In genomic region chr11:102435754-102436470, GRCm38 (mm10) we compare ENCODE assay signal across 12 mouse cellular contexts. TPM values are rescaled to one million over a fixed set of nuclear protein-coding genes. Genes with fewer than 3 reads are reported as not detected.
DNase-seq lines count a peak whose midpoint lies in the region; ATAC-seq and TF ChIP-seq lines count a peak whose summit lies in the region.
"Had no signal": no experiment of that assay in that cellular context is flagged by ENCODE, and none has a peak within 500 bp of the region (broad histone marks: within the 10 kb centered on the region; RNA-seq: fewer than 3 reads in every experiment).

No protein-coding gene starts in this region.

- no peak overlapping the region for H3K27ac ChIP-seq in gastrocnemius, adult 2 months
- no peak overlapping the region for H3K27ac ChIP-seq in midbrain, embryonic 11.5 days (ENCODE audit: low read depth, low read length)
- H3K27ac ChIP-seq in midbrain, embryonic 16.5 days (ENCODE audit: low read length): no peak overlapping the region
- H3K27ac ChIP-seq in cerebellum, adult 2 months (ENCODE audit: insufficient read depth, low read length): no peak overlapping the region
- H3K27ac ChIP-seq: liver, embryonic 15.5 days; neural tube, embryonic 15.5 days had no signal

- no peak overlapping the region for H3K4me2 ChIP-seq in midbrain, embryonic 11.5 days
- no peak overlapping the region for H3K4me2 ChIP-seq in midbrain, embryonic 16.5 days (ENCODE audit: low read length)
- H3K4me2 ChIP-seq: liver, embryonic 15.5 days; neural tube, embryonic 15.5 days had no signal

- ATAC-seq in midbrain, embryonic 11.5 days (ENCODE audit: low FRiP score): no peak
- no peak for ATAC-seq in midbrain, embryonic 16.5 days
- no peak for ATAC-seq in erythroblast, adult 5-6 weeks (replicated peaks; ENCODE audit: low FRiP score, poor library complexity, severe bottlenecking)
- ATAC-seq: intestine, postnatal 0 days had no signal

- intact Hi-C loops in gastrocnemius, adult 2 months (cut with DNase I): loop anchor here (2.0 kb wide), 1 partner anchor 127 kb away; no protein-coding TSS in a partner anchor

- H3K9ac ChIP-seq in midbrain, embryonic 11.5 days (ENCODE audit: low read length): no peak overlapping the region
- no peak overlapping the region for H3K9ac ChIP-seq in midbrain, embryonic 16.5 days (ENCODE audit: low read depth, low read length)
- H3K9ac ChIP-seq: liver, embryonic 15.5 days; neural tube, embryonic 15.5 days had no signal

- no peak for TF ChIP-seq POLR2A in cerebellum, adult 2 months (IDR thresholded peaks at IDR 0.05; ENCODE audit: borderline replicate concordance, insufficient read depth, low read length)

- no peak overlapping the region for H3K4me3 ChIP-seq in gastrocnemius, adult 2 months
- H3K4me3 ChIP-seq in midbrain, embryonic 11.5 days (ENCODE audit: low read depth, low read length): no peak overlapping the region
- H3K4me3 ChIP-seq in midbrain, embryonic 16.5 days (ENCODE audit: low read depth, low read length): no peak overlapping the region
- no peak overlapping the region for H3K4me3 ChIP-seq in cerebellum, adult 2 months (replicated peaks; ENCODE audit: insufficient read depth, low read depth, low read length)
- H3K4me3 ChIP-seq: liver, embryonic 15.5 days; megakaryocyte, embryonic 14.5 days; neural tube, embryonic 15.5 days had no signal

- no peak for TF ChIP-seq CTCF in gastrocnemius, adult 2 months (IDR thresholded peaks at IDR 0.05)
- no peak for TF ChIP-seq CTCF in cerebellum, adult 2 months (IDR thresholded peaks at IDR 0.05; ENCODE audit: borderline replicate concordance, insufficient read depth, low read depth, low read length)

- H3K27me3 ChIP-seq in midbrain, embryonic 11.5 days (ENCODE audit: control insufficient read depth, insufficient read depth, low read length): peaks cover 11% of the 10 kb centered on the region
- no peaks in the 10 kb centered on the region for H3K27me3 ChIP-seq in midbrain, embryonic 16.5 days (ENCODE audit: control insufficient read depth, insufficient read depth, low read depth, low read length)
- H3K27me3 ChIP-seq in cerebellum, adult 2 months (ENCODE audit: control insufficient read depth, insufficient read depth, low read length): no peaks in the 10 kb centered on the region
- H3K27me3 ChIP-seq: neural tube, embryonic 15.5 days had no signal

- no peaks in the 10 kb centered on the region for H3K9me3 ChIP-seq in midbrain, embryonic 11.5 days (ENCODE audit: control insufficient read depth, low read length)
- H3K9me3 ChIP-seq in midbrain, embryonic 16.5 days (replicated peaks; ENCODE audit: control insufficient read depth, low read length, poor library complexity, severe bottlenecking): no peaks in the 10 kb centered on the region
- H3K9me3 ChIP-seq: liver, embryonic 15.5 days; neural tube, embryonic 15.5 days had no signal

- peak; percentile 22 for DNase-seq in gastrocnemius, postnatal 25 days
- no peak for DNase-seq in gastrocnemius, adult 2 months
- DNase-seq in midbrain, embryonic 11.5 days (ENCODE audit: low spot score, missing footprints): peak; percentile 82
- DNase-seq in cerebellum, adult 2 months: peak; percentile 48 to 57
- DNase-seq in kidney, postnatal 25 days: peak; percentile 64 to 84
- DNase-seq in left cerebral cortex, adult 8-10 months (ENCODE audit: low spot score in 2 of 2): no peak

- 96% methylated on average over 18 of the region's 18 CpGs for WGBS in midbrain, embryonic 11.5 days
- WGBS in midbrain, embryonic 16.5 days: 91% methylated on average over 18 of the region's 18 CpGs
- 69% methylated on average over 18 of the region's 18 CpGs for WGBS in cerebellum, adult 2 months

- peaks cover 14% of the 10 kb centered on the region for H3K36me3 ChIP-seq in midbrain, embryonic 11.5 days (ENCODE audit: control insufficient read depth, insufficient read depth, low read length)
- peaks cover 43% of the 10 kb centered on the region for H3K36me3 ChIP-seq in midbrain, embryonic 16.5 days (ENCODE audit: control insufficient read depth, insufficient read depth, low read length)

- H3K4me1 ChIP-seq in midbrain, embryonic 11.5 days (ENCODE audit: control insufficient read depth, insufficient read depth, low read length): peaks cover 20% of the 10 kb centered on the region
- H3K4me1 ChIP-seq in midbrain, embryonic 16.5 days (ENCODE audit: control insufficient read depth, insufficient read depth, low read length): peaks cover 21% of the 10 kb centered on the region
- peaks cover 63% of the 10 kb centered on the region for H3K4me1 ChIP-seq in cerebellum, adult 2 months (ENCODE audit: control insufficient read depth, insufficient read depth, low read length)

RNA-seq across cellular contexts. Expression of gene Grn, which starts 5.8 kb away (rescaled TPM):
- 10 to 100 TPM; 28.7 to 35.2 TPM for total RNA-seq in gastrocnemius, postnatal 25 days (2021)
- total RNA-seq in gastrocnemius, adult 2 months (2021): 10 to 100 TPM; 12.6 to 32.3 TPM
- 36.8 and 39.3 TPM in 2 replicates for polyA plus RNA-seq in midbrain, embryonic 11.5 days (2014; fragmentation: Nextera tagmentation; extraction: Ambion mirVana)
- 65.2 and 75.8 TPM in 2 replicates for polyA plus RNA-seq in midbrain, embryonic 16.5 days (2015; fragmentation: Nextera tagmentation; extraction: Ambion mirVana)
- 58.4 TPM in 2 replicates for polyA plus RNA-seq in cerebellum, adult 2 months (2012; rRNA removed)
- total RNA-seq in left cerebral cortex, adult 8-10 months (2022): 100 to 1,000 TPM in 2 of 4 experiments, 10 to 100 TPM in 2; 51.6 to 142 (median 80.2) TPM
- 85.7 and 90.1 TPM in 2 replicates for total RNA-seq in erythroblast, adult 5-6 weeks (2015; ENCODE audit: low replicate concordance)
- 26.3 and 56.1 TPM in 2 replicates for total RNA-seq in erythroblast, adult 5-6 weeks (2017; ENCODE audit: low replicate concordance)

RNA-seq across cellular contexts. Expression of gene Fam171a2, which starts 11.6 kb away (rescaled TPM):
- total RNA-seq in gastrocnemius, postnatal 25 days (2021): 1 to 10 TPM; 1.6 to 2.7 TPM
- total RNA-seq in gastrocnemius, adult 2 months (2021): 1 to 10 TPM in 1 of 2 experiments, under 1 TPM in 1; 0.66 to 1.1 TPM
- 7.2 and 10.6 TPM in 2 replicates for polyA plus RNA-seq in midbrain, embryonic 11.5 days (2014; fragmentation: Nextera tagmentation; extraction: Ambion mirVana)
- 18.1 and 20.5 TPM in 2 replicates for polyA plus RNA-seq in midbrain, embryonic 16.5 days (2015; fragmentation: Nextera tagmentation; extraction: Ambion mirVana)
- 57.8 and 60.3 TPM in 2 replicates for polyA plus RNA-seq in cerebellum, adult 2 months (2012; rRNA removed)
- 100 to 1,000 TPM in 2 of 4 experiments, 10 to 100 TPM in 2; 88.3 to 104 (median 96.8) TPM for total RNA-seq in left cerebral cortex, adult 8-10 months (2022)
- not detected in 2 replicates for total RNA-seq in erythroblast, adult 5-6 weeks (2015; ENCODE audit: low replicate concordance)
- total RNA-seq in erythroblast, adult 5-6 weeks (2017; ENCODE audit: low replicate concordance): not detected in 2 replicates

RNA-seq across cellular contexts. Expression of gene Slc25a39, which starts 28.2 kb away (rescaled TPM):
- 10 to 100 TPM; 54.4 to 76.1 TPM for total RNA-seq in gastrocnemius, postnatal 25 days (2021)
- total RNA-seq in gastrocnemius, adult 2 months (2021): 10 to 100 TPM; 51.4 to 76.4 TPM
- polyA plus RNA-seq in midbrain, embryonic 11.5 days (2014; fragmentation: Nextera tagmentation; extraction: Ambion mirVana): 167 and 193 TPM in 2 replicates
- 144 and 150 TPM in 2 replicates for polyA plus RNA-seq in midbrain, embryonic 16.5 days (2015; fragmentation: Nextera tagmentation; extraction: Ambion mirVana)
- polyA plus RNA-seq in cerebellum, adult 2 months (2012; rRNA removed): 124 and 126 TPM in 2 replicates
- 10 to 100 TPM; 64.1 to 75.4 (median 68.9) TPM for total RNA-seq in left cerebral cortex, adult 8-10 months (2022)
- 461 and 462 TPM in 2 replicates for total RNA-seq in erythroblast, adult 5-6 weeks (2015; ENCODE audit: low replicate concordance)
- total RNA-seq in erythroblast, adult 5-6 weeks (2017; ENCODE audit: low replicate concordance): 236 and 290 TPM in 2 replicates

RNA-seq across cellular contexts. Expression of gene Itga2b, which starts 34.0 kb away (rescaled TPM):
- total RNA-seq in gastrocnemius, postnatal 25 days (2021): 1 to 10 TPM; 1.4 to 1.6 TPM
- 1 to 10 TPM in 1 of 2 experiments, under 1 TPM in 1; 0.51 to 2.7 TPM for total RNA-seq in gastrocnemius, adult 2 months (2021)
- 4.5 and 5.2 TPM in 2 replicates for polyA plus RNA-seq in midbrain, embryonic 11.5 days (2014; fragmentation: Nextera tagmentation; extraction: Ambion mirVana)
- 8.3 and 11.6 TPM in 2 replicates for polyA plus RNA-seq in midbrain, embryonic 16.5 days (2015; fragmentation: Nextera tagmentation; extraction: Ambion mirVana)
- 2.8 and 4.0 TPM in 2 replicates for polyA plus RNA-seq in cerebellum, adult 2 months (2012; rRNA removed)
- total RNA-seq in left cerebral cortex, adult 8-10 months (2022): 1 to 10 TPM; 2.2 to 7.8 (median 3.2) TPM
- total RNA-seq in erythroblast, adult 5-6 weeks (2015; ENCODE audit: low replicate concordance): 23.6 and 57.1 TPM in 2 replicates
- 73.1 and 99.5 TPM in 2 replicates for total RNA-seq in erythroblast, adult 5-6 weeks (2017; ENCODE audit: low replicate concordance)

RNA-seq across cellular contexts. Expression of gene Rundc3a, which starts 42.7 kb away (rescaled TPM):
- under 1 TPM in 1 of 2 experiments, not detected in 1; 0.35 TPM for total RNA-seq in gastrocnemius, postnatal 25 days (2021)
- not detected for total RNA-seq in gastrocnemius, adult 2 months (2021)
- polyA plus RNA-seq in midbrain, embryonic 11.5 days (2014; fragmentation: Nextera tagmentation; extraction: Ambion mirVana): 42.0 and 43.0 TPM in 2 replicates
- 151 and 155 TPM in 2 replicates for polyA plus RNA-seq in midbrain, embryonic 16.5 days (2015; fragmentation: Nextera tagmentation; extraction: Ambion mirVana)
- 446 and 460 TPM in 2 replicates for polyA plus RNA-seq in cerebellum, adult 2 months (2012; rRNA removed)
- 100 to 1,000 TPM; 433 to 468 (median 439) TPM for total RNA-seq in left cerebral cortex, adult 8-10 months (2022)
- total RNA-seq in erythroblast, adult 5-6 weeks (2015; ENCODE audit: low replicate concordance): 3.1 TPM in 1 of 2 replicates, not detected in the other
- total RNA-seq in erythroblast, adult 5-6 weeks (2017; ENCODE audit: low replicate concordance): 2.7 and 7.5 TPM in 2 replicates

Comparison
In these comparisons a context has a peak if more than half of its experiments do, and no peak if none do; other contexts are left out.
1. DNase-seq: peak in gastrocnemius, postnatal 25 days (single experiment), midbrain, embryonic 11.5 days (single experiment), cerebellum, adult 2 months (2 of 2) and kidney, postnatal 25 days (2 of 2); none in gastrocnemius, adult 2 months (single experiment) and left cerebral cortex, adult 8-10 months (0 of 2).
2. RNA of gene Fam171a2, which starts 11.6 kb away (total RNA-seq): 88.3 to 104 TPM in left cerebral cortex, adult 8-10 months; 1.6 to 2.7 TPM in gastrocnemius, postnatal 25 days, 0.66 to 1.1 TPM in gastrocnemius, adult 2 months and not detected in erythroblast, adult 5-6 weeks; every median in the first group is over 10 times any median in the second.